Mouse (Mus musculus): Measurements from ENCODE around the gene Mmab.

Mmab gene

GRCm38 (mm10) chr5:114426732-114427131, 17.1 kb downstream of the Mmab start:
- DNase-seq: peak; percentile 37 to 38

GRCm38 (mm10) chr5:114423961-114424360, 19.9 kb downstream of the Mmab start:
- peak; percentile 54 to 65 for DNase-seq

- DNase-seq: peak; percentile 55 to 58
Measured at GRCm38 (mm10) chr5:114422591-114422990, 21.3 kb downstream of the Mmab start.

GRCm38 (mm10) chr5:114421561-114422298, 22.1 kb downstream of the Mmab start:
- DNase-seq: no peak

GRCm38 (mm10) chr5:114418541-114418940, 25.3 kb downstream of the Mmab start:
- DNase-seq: peak; percentile 68 to 70

- no peak for DNase-seq
Measured at GRCm38 (mm10) chr5:114416855-114417254, 27.0 kb downstream of the Mmab start.

GRCm38 (mm10) chr5:114415606-114416005, 28.3 kb downstream of the Mmab start:
- DNase-seq: no peak

GRCm38 (mm10) chr5:114413067-114413735, 30.7 kb downstream of the Mmab start:
- no peak for DNase-seq

- DNase-seq: no peak
Measured at GRCm38 (mm10) chr5:114412361-114412998, 31.4 kb downstream of the Mmab start.

GRCm38 (mm10) chr5:114410429-114410828, 33.4 kb downstream of the Mmab start:
- peak; percentile 53 to 55 for DNase-seq

GRCm38 (mm10) chr5:114408846-114409245, 35.0 kb downstream of the Mmab start:
- DNase-seq: no peak

GRCm38 (mm10) chr5:114407810-114408209, 36.0 kb downstream of the Mmab start:
- DNase-seq: no peak

GRCm38 (mm10) chr5:114407269-114407668, 36.6 kb downstream of the Mmab start:
- peak; percentile 66 to 70 for DNase-seq

- peak in 1 of 2 experiments; percentile 27 for DNase-seq
Measured at GRCm38 (mm10) chr5:114406592-114406991, 37.3 kb downstream of the Mmab start.

- no peak for DNase-seq
Measured at GRCm38 (mm10) chr5:114393169-114393568, 50.7 kb downstream of the Mmab start.

- no peak for DNase-seq
Measured at GRCm38 (mm10) chr5:114384448-114384847, 59.4 kb downstream of the Mmab start.

- peak; percentile 63 to 74 for DNase-seq
Measured at GRCm38 (mm10) chr5:114383184-114383904, 60.5 kb downstream of the Mmab start.

Data from cerebellum, postnatal 10 days (tissue).